Mouse (Mus musculus) liver, postnatal 0 days (tissue): ENCODE results near the gene Thsd7a.

Source experiments
- CTCF ChIP-seq: sonication (generic); IDR thresholded peaks from 2 replicates; pipeline ENCODE4 v1.5.1; 2016; ENCODE audit warnings: antibody characterized with exemption, low read depth
- EP300 ChIP-seq: IDR thresholded peaks from 2 replicates; pipeline ENCODE4 v1.6.1; 2016; ENCODE audit warnings: antibody characterized with exemption, low read depth, mild to moderate bottlenecking

DNA sequence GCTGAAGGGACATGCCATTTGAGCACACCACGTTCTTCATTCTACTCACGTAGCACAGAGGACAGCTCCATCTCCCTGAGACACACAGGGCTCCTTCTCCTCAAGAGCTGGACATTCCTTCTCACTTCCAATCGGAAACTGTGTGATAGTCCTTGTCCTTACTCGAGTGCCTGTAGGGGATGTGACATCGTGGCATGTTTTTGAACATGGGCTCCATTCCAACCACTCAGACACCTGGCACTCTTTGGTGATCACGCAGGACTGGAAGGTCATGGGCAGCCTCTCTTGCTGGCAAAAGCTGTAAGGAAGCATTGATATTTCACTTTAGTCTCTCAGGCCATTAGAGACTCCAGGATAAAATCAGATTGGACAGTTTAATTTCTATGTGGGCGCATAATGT, 245.3 kb downstream of the Thsd7a start:
- TF ChIP-seq CTCF (no peak), EP300 (no peak)
